Mouse (Mus musculus) neural tube, embryonic 11.5 days (tissue): ENCODE data around the gene Gpr180. TPM values are rescaled to one million over a fixed set of nuclear protein-coding genes. Genes with fewer than 3 reads are reported as not detected.

ENCODE experiments used
- ATAC-seq: fragments of 200-750 bp; cut with Nextera tagmentation; 2 replicates; pipeline ENCODE4 v1.8.0; 2017; ENCODE audit warnings: moderate number of reproducible peaks, mild to moderate bottlenecking, moderate TSS enrichment, moderate library complexity; ENCODE audit not compliant: insufficient read depth, low FRiP score, low TSS enrichment
- DNase-seq: peaks from one replicate; pipeline ENCODE4 v3.0.0-alpha.2; 2015; ENCODE audit warnings: low spot score
- H3K27ac ChIP-seq: fragments of 300-500 bp; sonication (generic); 2 replicates; pipeline ENCODE4 v1.5.1; 2014; ENCODE audit warnings: low read depth, mild to moderate bottlenecking, low read length
- H3K27me3 ChIP-seq: fragments of 300-500 bp; sonication (generic); 2 replicates; pipeline ENCODE4 v1.6.1; 2014; ENCODE audit warnings: mild to moderate bottlenecking, low read length, mixed read lengths; ENCODE audit not compliant: control insufficient read depth, insufficient read depth
- H3K36me3 ChIP-seq: fragments of 300-500 bp; sonication (generic); 2 replicates; pipeline ENCODE4 v1.6.1; 2014; ENCODE audit warnings: mild to moderate bottlenecking, low read length, moderate library complexity, mixed read lengths; ENCODE audit not compliant: control insufficient read depth, insufficient read depth
- H3K4me1 ChIP-seq: fragments of 300-500 bp; sonication (generic); 2 replicates; pipeline ENCODE4 v1.6.1; 2014; ENCODE audit warnings: low read length, mixed read lengths; ENCODE audit not compliant: control insufficient read depth, insufficient read depth
- H3K4me2 ChIP-seq: fragments of 300-500 bp; sonication (generic); 2 replicates; pipeline ENCODE4 v1.6.1; 2014; ENCODE audit warnings: low read depth, mild to moderate bottlenecking, moderate library complexity
- H3K4me3 ChIP-seq: fragments of 300-500 bp; sonication (generic); 2 replicates; pipeline ENCODE4 v1.5.1; 2014; ENCODE audit warnings: low read depth, low read length
- H3K9ac ChIP-seq: fragments of 300-500 bp; sonication (generic); 2 replicates; pipeline ENCODE4 v1.6.1; 2014; ENCODE audit warnings: mild to moderate bottlenecking, low read length
- H3K9me3 ChIP-seq: fragments of 300-500 bp; sonication (generic); 2 replicates; pipeline ENCODE4 v1.6.1; 2016; ENCODE audit warnings: low read length; ENCODE audit not compliant: control insufficient read depth
- WGBS: fragments of 180-500 bp; shearing (Covaris S2); extraction: QIAGEN DNeasy Blood & Tissue Kit; methylation state at CpG from one replicate; pipeline ENCODE4 v1.1.7; 2014; 5-methylcytosine and 5-hydroxymethylcytosine counted together
- polyA plus RNA-seq: library from polyadenylated mRNA; unstranded; fragments of >200 nt; fragmentation: Nextera tagmentation; extraction: Ambion mirVana; gene quantifications from 2 replicates; pipeline ENCODE4 v1.2.1, GENCODE M21; 2014

Gene Gpr180
- polyA plus RNA-seq, 1 experiment from 2014 or later = 42.0 TPM

DNA sequence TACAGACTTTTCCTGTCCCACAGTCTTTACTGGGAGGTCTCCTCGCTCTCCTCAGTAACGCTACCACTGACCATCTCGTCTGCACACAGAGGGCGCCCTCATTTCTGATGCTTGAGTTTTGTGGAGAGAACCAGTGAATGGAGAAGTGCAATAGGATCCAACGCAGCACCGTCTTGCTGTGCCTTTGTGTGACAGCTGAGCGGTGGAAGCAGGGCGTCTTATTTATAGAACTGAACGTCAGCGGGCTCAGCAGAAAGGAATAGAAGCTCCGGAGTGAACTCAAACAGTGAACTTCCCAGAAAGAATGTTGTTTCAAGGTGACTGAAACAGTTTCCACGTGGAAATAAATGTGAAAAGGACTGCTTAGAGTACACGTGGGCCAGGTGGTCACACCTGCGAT lies 25.7 kb downstream of the Gpr180 start:
- H3K4me3 ChIP-seq = no peak overlapping the region
- no peaks in the 10 kb centered on the region for H3K36me3 ChIP-seq
- H3K4me1 ChIP-seq = no peaks in the 10 kb centered on the region
- WGBS = 83% methylated on average over 14 of the region's 14 CpGs
- ATAC-seq (no peak), DNase-seq (no peak)
- no peak overlapping the region for H3K9ac ChIP-seq
- H3K9me3 ChIP-seq = no peaks in the 10 kb centered on the region
- H3K4me2 ChIP-seq = no peak overlapping the region
- H3K27ac ChIP-seq = no peak overlapping the region
- H3K27me3 ChIP-seq = no peaks in the 10 kb centered on the region

DNA sequence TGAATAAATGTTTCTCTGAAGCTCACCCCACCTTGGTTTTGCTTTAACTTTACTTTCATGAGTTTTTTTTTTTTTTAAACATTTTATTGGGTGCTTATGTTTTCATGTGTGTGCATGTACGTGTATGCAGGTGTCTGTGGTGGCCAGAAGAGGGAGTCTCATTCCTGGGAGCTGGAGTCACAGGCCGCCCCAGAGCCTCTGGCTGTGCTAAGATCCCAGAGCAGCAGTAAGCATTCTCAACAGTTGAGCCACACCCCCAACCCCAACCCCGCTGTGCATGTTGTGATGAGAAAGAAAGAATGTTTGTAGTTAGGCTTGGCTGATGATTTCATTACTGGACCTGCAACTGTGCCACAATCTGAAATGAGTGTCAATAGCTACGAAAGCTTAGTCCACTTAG lies 31.8 kb downstream of the Gpr180 start:
- Histone ChIP-seq H3K36me3 (no peaks in the 10 kb centered on the region), H3K9ac (no peak overlapping the region), H3K27ac (no peak overlapping the region), H3K4me1 (no peaks in the 10 kb centered on the region), H3K27me3 (no peaks in the 10 kb centered on the region), H3K4me3 (no peak overlapping the region), H3K9me3 (no peaks in the 10 kb centered on the region), H3K4me2 (no peak overlapping the region)
- WGBS = 96% methylated on average over 4 of the region's 4 CpGs
- ATAC-seq (no peak), DNase-seq (no peak)

DNA sequence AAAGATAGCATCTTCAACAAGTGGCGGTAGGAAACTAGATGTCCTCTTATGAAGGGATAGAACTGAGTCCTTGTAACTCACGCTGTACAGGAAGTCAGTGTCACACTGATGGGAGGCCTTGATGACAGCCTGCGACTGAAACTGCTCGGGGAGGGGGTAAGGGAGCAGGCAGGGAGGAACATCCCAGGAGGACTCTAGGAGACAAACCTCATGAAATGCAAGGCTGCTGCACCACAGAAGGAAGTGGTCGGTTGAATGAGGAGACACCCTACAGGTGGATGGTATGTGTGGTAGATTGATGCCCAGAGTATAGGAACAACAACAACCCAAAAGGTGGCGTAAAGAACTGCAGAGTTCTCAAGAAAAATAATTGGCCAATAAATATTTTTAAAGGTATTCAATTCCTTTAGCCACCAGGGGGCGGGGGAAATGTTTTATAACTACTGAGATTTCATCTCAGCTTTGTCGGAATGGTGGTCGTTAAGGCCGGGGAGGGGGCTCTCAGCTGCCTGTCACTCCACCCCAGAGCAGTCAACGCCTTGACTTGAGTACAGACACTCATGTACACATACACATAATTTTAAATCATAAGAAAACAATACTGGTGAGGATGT lies 36.7 kb downstream of the Gpr180 start:
- Histone ChIP-seq H3K9me3 (no peaks in the 10 kb centered on the region), H3K4me1 (no peaks in the 10 kb centered on the region), H3K4me2 (no peak overlapping the region), H3K36me3 (no peaks in the 10 kb centered on the region), H3K4me3 (no peak overlapping the region), H3K27me3 (no peaks in the 10 kb centered on the region), H3K27ac (no peak overlapping the region), H3K9ac (no peak overlapping the region)
- DNase-seq (no peak), ATAC-seq (no peak)
- 75% methylated on average over 11 of the region's 11 CpGs for WGBS

DNA sequence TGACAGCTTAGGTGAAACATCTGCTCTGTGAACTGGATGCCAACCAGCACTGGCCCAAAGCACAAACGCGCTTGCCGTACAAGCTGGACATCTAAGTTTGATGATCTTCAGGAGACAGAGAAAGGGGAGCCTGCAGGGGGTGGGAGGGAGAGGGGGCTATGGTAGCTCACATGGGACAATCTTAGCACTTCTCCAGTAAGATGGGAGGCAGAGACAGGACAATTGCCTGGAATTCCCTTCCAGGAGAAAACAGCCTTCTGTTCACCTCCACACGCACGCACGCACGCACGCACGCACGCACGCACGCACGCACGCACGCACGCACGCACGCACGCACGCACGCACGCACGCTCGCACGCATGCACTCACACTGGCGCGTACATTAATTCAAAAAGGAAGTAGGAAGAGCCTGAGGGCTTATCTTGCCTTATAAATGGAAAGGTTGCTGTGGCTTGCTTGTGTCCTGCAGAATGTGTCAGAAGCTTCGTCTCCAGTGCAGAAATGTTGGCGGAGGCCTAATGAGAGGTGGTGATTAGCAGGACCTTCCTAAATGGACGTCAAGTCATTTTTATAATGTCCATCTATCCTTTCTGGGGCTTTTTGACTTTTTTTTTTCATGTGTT lies 38.2 kb downstream of the Gpr180 start:
- no peaks in the 10 kb centered on the region for H3K4me1 ChIP-seq
- WGBS = 79% methylated on average over 30 of the region's 30 CpGs
- ATAC-seq = no peak

DNA sequence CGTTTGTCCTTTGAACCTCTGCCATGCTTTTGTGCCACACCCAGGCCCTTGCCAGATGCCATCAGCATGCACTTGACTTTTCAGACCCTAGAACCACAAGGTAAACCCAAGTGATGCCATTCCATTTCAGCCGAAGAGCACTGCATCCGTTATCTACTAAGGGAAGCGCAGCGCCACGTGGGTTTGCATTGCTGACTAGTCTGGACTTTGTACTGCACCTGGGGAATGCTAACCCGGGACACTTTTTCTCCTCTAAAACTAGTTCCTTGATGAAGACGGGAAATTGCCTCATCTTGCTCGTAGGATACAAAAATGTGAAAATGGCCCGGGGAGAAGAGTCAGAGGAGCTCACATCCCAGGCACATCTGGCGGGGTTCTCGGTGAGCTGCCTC lies 38.7 kb downstream of the Gpr180 start:
- 91% methylated on average over 12 of the region's 12 CpGs for WGBS
- no peak overlapping the region for H3K4me2 ChIP-seq
- no peaks in the 10 kb centered on the region for H3K4me1 ChIP-seq
- no peaks in the 10 kb centered on the region for H3K9me3 ChIP-seq
- no peak overlapping the region for H3K9ac ChIP-seq
- no peak for ATAC-seq
- DNase-seq = no peak
- H3K36me3 ChIP-seq = no peaks in the 10 kb centered on the region
- no peak overlapping the region for H3K4me3 ChIP-seq
- no peaks in the 10 kb centered on the region for H3K27me3 ChIP-seq
- H3K27ac ChIP-seq = no peak overlapping the region

More for the DNA sequence above, 38.2 kb downstream of the Gpr180 start:
- H3K9me3 ChIP-seq = no peaks in the 10 kb centered on the region
- no peak overlapping the region for H3K4me2 ChIP-seq
- no peaks in the 10 kb centered on the region for H3K36me3 ChIP-seq
- H3K27ac ChIP-seq = no peak overlapping the region
- H3K9ac ChIP-seq = no peak overlapping the region
- H3K4me3 ChIP-seq = no peak overlapping the region
- DNase-seq = no peak
- no peaks in the 10 kb centered on the region for H3K27me3 ChIP-seq

DNA sequence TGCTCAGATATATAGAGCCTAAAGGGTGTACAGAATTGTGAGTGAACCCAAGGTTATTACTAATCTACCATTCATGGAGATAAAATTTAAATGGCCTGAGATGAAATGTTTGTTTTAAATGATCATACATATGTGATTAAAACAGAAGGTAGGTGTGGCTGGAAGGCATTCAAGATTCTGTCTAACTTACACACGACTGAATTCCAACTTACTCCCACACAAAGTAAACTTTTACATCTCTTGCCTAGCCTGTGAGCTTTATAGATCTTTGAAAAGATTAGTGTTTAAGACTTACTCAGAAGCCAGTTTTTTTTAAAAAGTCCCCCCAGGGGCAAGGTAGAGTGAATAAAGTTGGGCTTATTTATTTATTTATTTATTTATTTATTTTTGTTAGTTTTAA lies 42.3 kb downstream of the Gpr180 start:
- no peak overlapping the region for H3K4me3 ChIP-seq
- H3K27ac ChIP-seq = no peak overlapping the region
- H3K36me3 ChIP-seq = no peaks in the 10 kb centered on the region
- H3K4me1 ChIP-seq = no peaks in the 10 kb centered on the region
- H3K9ac ChIP-seq = no peak overlapping the region
- H3K4me2 ChIP-seq = no peak overlapping the region
- ATAC-seq = no peak
- no peaks in the 10 kb centered on the region for H3K27me3 ChIP-seq
- WGBS = 71% methylated on average over 1 of the region's 1 CpGs
- no peaks in the 10 kb centered on the region for H3K9me3 ChIP-seq
- DNase-seq = no peak

DNA sequence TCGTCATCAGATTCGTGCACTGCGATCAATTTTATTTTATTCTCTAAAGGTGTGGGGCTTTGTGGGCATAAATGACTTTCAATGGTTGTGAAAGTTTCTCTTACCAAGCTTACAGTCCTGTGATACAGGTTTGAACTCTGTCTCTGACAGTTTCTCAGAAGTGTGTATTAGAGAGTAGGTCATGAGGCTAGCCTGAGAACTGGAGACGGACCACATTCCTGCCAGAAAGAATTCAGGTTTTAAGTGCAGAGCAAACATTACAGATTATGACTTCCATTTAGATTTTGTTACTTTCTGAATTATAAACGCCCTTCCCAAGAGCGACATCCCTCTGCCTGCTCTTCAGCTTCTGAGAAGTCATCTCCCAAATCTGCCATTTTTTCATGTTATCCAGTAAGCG lies 42.7 kb downstream of the Gpr180 start:
- Histone ChIP-seq H3K36me3 (no peaks in the 10 kb centered on the region), H3K4me2 (peak overlapping the region; percentile 79), H3K4me1 (no peaks in the 10 kb centered on the region), H3K9me3 (no peaks in the 10 kb centered on the region), H3K27me3 (no peaks in the 10 kb centered on the region), H3K27ac (peak overlapping the region; percentile 78), H3K9ac (peak overlapping the region; percentile 66), H3K4me3 (peak overlapping the region; percentile 42)
- DNase-seq (no peak), ATAC-seq (no peak)
- WGBS = 40% methylated on average over 7 of the region's 7 CpGs

DNA sequence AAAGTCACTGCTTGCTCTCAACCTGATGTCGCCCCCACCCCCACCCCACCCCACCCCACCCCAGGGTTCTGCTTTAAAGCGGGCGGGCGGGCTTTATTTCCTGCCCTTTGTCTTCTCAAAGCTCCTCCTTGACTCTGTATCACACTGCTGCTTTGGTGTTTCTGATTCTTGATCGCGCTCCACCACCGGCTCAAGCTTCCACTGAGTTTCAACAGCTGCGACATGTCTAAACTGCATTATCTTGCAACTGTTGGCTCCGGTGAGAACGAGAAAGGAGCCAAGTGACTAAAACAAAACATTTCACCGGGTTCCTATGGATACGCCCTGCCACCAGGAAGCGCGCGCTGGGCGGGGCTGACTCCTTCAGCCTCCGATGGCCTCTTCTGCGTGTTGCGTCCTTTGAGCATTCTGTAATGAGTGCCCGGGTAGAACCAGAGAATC lies 43.2 kb downstream of the Gpr180 start:
- Histone ChIP-seq H3K9ac (peak overlapping the region; percentile 66), H3K27ac (peak overlapping the region; percentile 78), H3K9me3 (no peaks in the 10 kb centered on the region), H3K36me3 (no peaks in the 10 kb centered on the region), H3K4me2 (peak overlapping the region; percentile 79), H3K27me3 (no peaks in the 10 kb centered on the region), H3K4me1 (no peaks in the 10 kb centered on the region), H3K4me3 (peak overlapping the region; percentile 42)
- DNase-seq = peak; percentile 78
- peak; percentile 90 for ATAC-seq
- under 1% methylated on average over 20 of the region's 20 CpGs for WGBS

DNA sequence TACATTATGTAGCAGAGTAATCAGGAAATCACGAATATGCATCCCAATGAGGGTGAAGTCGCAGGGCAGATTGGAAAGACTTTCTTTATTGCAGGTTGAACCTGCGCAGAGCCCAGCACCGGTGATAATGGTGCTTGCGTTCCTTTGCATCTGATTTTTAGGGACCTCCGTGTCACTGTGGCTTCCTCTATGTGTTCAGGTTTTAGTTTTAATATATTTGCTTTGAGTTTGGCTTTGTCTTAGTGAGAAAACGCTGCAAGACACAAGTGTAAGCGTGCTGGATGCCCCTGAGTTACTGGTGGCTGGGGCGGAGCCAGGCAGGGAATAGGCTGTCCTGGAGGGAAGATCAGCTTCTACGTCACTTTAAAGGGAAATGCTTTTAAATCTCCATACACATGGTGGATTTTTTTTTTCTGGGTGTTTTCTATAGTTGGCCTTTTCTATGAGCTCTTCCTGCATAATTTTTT lies 43.8 kb downstream of the Gpr180 start:
- peak overlapping the region; percentile 78; the same call in 1 of the 2 replicates for H3K27ac ChIP-seq
- H3K9me3 ChIP-seq = no peaks in the 10 kb centered on the region
- 2% methylated on average over 10 of the region's 10 CpGs for WGBS
- H3K36me3 ChIP-seq = no peaks in the 10 kb centered on the region
- H3K4me2 ChIP-seq = peak overlapping the region; percentile 79
- peak overlapping the region; percentile 66 for H3K9ac ChIP-seq
- ATAC-seq (peak; percentile 86), DNase-seq (peak; percentile 63)
- no peaks in the 10 kb centered on the region for H3K4me1 ChIP-seq
- peak overlapping the region; percentile 42 for H3K4me3 ChIP-seq
- H3K27me3 ChIP-seq = no peaks in the 10 kb centered on the region
